In the genomic region with DNA sequence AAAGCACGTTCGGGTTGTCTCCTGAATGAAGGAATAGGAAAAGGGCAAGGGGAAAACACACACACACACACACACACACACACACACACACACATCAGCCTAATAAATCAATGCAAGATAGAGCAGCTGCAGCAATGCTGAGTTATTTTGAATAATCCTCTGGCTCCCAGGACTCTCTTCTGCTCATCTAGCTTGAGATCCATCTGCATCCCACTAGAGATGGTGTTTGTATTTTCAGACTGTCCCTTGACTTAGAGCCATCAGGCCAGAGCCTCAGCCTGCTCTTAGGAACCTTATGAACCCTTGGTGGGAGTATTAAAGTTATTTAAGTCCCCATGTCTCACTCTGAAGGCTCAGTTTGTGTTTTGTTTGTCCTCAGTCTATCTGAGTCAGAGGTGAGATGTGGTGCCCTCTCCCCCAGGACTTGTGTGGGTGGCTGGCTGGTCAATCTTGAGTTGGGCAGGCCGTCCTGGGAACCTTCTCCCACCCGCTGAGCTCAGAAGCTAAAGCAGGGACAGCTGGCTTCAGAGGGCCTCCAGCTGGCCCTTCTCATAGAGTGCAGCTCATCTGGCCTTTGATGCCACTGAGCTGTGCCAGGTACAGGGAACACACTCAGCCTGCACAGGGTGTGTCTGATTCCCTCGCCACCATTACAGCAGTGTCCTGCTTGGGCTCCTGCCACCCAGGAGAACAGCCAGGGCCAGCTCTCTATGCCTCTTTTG, we compare ENCODE assay signal across 8 mouse cellular contexts.
DNase-seq lines count a peak whose midpoint lies in the region; ATAC-seq and TF ChIP-seq lines count a peak whose summit lies in the region.

No protein-coding gene starts in this region.

- no peak overlapping the region for H3K4me3 ChIP-seq in embryonic facial prominence, embryonic 13.5 days
- H3K4me3 ChIP-seq in lung, embryonic 14.5 days (ENCODE audit: low read depth, low read length), result no peak overlapping the region

- H3K27me3 ChIP-seq in embryonic facial prominence, embryonic 13.5 days, result no peaks in the 10 kb centered on the region
- H3K27me3 ChIP-seq in lung, embryonic 14.5 days (ENCODE audit: insufficient read depth, low read length), result no peaks in the 10 kb centered on the region

- no peaks in the 10 kb centered on the region for H3K36me3 ChIP-seq in embryonic facial prominence, embryonic 13.5 days
- H3K36me3 ChIP-seq in lung, embryonic 14.5 days (ENCODE audit: insufficient read depth), result no peaks in the 10 kb centered on the region

- peaks cover 63% of the 10 kb centered on the region for H3K4me1 ChIP-seq in embryonic facial prominence, embryonic 13.5 days
- peaks cover 36% of the 10 kb centered on the region for H3K4me1 ChIP-seq in lung, embryonic 14.5 days (ENCODE audit: insufficient read depth)

- no peak overlapping the region for H3K4me2 ChIP-seq in embryonic facial prominence, embryonic 13.5 days
- no peak overlapping the region for H3K4me2 ChIP-seq in lung, embryonic 14.5 days

- peak overlapping the region; percentile 95 for H3K27ac ChIP-seq in embryonic facial prominence, embryonic 13.5 days
- H3K27ac ChIP-seq in lung, embryonic 14.5 days (ENCODE audit: low read depth), result peak overlapping the region; percentile 82

- 54% methylated on average over 5 of the region's 5 CpGs for WGBS in embryonic facial prominence, embryonic 13.5 days
- WGBS in lung, embryonic 14.5 days, result 40% methylated on average over 5 of the region's 5 CpGs

- DNase-seq in MN1 (ENCODE audit: low spot score), result peak; percentile 66
- peak; percentile 42 for DNase-seq in heart, postnatal 4 days
- DNase-seq in lung, embryonic 14.5 days, result peak; percentile 59
- no peak for DNase-seq in right cerebral cortex, postnatal 14 days
- no peak for DNase-seq in yolk sac, embryonic 10.5 days (ENCODE audit: low spot score)
- no peak for DNase-seq in cerebellum, adult 8-10 months

- H3K9me3 ChIP-seq in embryonic facial prominence, embryonic 13.5 days, result no peaks in the 10 kb centered on the region
- H3K9me3 ChIP-seq in lung, embryonic 14.5 days (ENCODE audit: low read depth, low read length), result no peaks in the 10 kb centered on the region; the same call in 1 of the 2 replicates

- no peak for ATAC-seq in embryonic facial prominence, embryonic 13.5 days (ENCODE audit: insufficient number of reproducible peaks, insufficient read depth, low FRiP score, low TSS enrichment, low read depth)
- ATAC-seq in lung, embryonic 14.5 days (ENCODE audit: insufficient read depth), result no peak
- ATAC-seq in megakaryocyte progenitor cell, adult 5-6 weeks (replicated peaks; ENCODE audit: poor library complexity), result no peak

- no peak for TF ChIP-seq CTCF in lung, embryonic 14.5 days (IDR thresholded peaks at IDR 0.05; ENCODE audit: low read depth)

- H3K9ac ChIP-seq in embryonic facial prominence, embryonic 13.5 days, result no peak overlapping the region
- H3K9ac ChIP-seq in lung, embryonic 14.5 days, result no peak overlapping the region

Comparison
In these comparisons a context has a peak if more than half of its experiments do, and no peak if none do; other contexts are left out.
1. DNase-seq: peak in MN1 (single experiment), heart, postnatal 4 days (single experiment) and lung, embryonic 14.5 days (single experiment); none in right cerebral cortex, postnatal 14 days (single experiment), yolk sac, embryonic 10.5 days (single experiment) and cerebellum, adult 8-10 months (single experiment).